Mouse (Mus musculus) layer of hippocampus, adult 9-11 months (tissue): Measurements from ENCODE around the gene Gm21477.
"Not testable (repeated sequence)": the region's sequence is repeated elsewhere in the genome, so short reads cannot be mapped to it uniquely, and the experiment has no call there.

Source experiments
- DNase-seq: peaks from one replicate; pipeline ENCODE4 v3.0.0; 2022

The Gm21477 gene

DNA sequence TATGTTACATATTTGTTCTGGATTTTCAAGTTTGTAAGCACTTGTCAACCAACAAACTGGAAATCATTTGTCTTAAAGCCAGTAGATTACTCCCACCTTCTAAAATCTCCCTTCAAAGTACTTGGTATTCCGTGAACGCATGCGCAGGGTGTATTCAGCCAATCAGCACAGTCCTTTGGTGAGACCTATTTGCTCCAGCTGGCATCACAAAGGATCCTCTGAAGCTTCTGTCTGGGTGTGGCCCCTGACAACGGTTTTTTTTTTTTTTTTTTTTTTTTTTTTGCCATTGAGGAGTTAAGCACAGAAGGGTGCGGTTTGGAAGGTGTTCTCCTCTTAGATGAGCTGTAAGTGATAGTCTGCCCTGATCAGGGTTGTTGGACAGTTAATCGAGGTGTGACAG, at the start of gene Gm21477:
Gene Gm21477 (plus strand): TSS at position 301 of the 400 bp plus-strand sequence.
- DNase-seq, result not testable (repeated sequence)
